In the genomic region with DNA sequence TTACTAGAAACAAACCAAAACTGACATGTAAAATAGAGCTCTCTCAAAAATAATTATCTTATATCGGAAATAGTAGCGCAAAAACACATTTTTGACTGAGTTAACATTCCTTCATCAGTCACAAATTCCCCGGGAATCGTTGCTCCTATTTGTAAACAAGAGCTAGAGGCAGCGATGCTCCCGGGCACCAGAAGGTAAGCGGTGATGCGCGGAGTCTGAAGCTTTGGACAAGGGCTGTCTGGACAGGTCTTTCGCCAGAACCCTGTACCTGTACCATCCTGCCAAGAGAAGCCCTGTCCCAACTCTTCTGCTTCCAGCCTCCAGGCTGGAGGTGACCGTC, we compare ENCODE assay signal across 8 mouse cellular contexts. TPM values are rescaled to one million over a fixed set of nuclear protein-coding genes. Genes with fewer than 3 reads are reported as not detected.
A peak's percentile ranks its signal among the peaks of the same experiment; 100 is the strongest.
DNase-seq lines count a peak whose midpoint lies in the region; ATAC-seq lines count a peak whose summit lies in the region.

No protein-coding gene starts in this region.

- H3K27ac ChIP-seq in kidney, embryonic 14.5 days (ENCODE audit: low read depth, low read length), result no peak overlapping the region
- no peak overlapping the region for H3K27ac ChIP-seq in brown adipose tissue, adult 24 weeks (replicated peaks; ENCODE audit: low read depth, low read length)
- H3K27ac ChIP-seq in hindbrain, embryonic 13.5 days, result no peak overlapping the region
- H3K27ac ChIP-seq in midbrain, embryonic 14.5 days (replicated peaks; ENCODE audit: low read depth, low read length), result no peak overlapping the region

- peak overlapping the region; percentile 96 for H3K4me2 ChIP-seq in kidney, embryonic 14.5 days (replicated peaks; ENCODE audit: low read depth, low read length)
- H3K4me2 ChIP-seq in hindbrain, embryonic 13.5 days, result peak overlapping the region; percentile 97
- H3K4me2 ChIP-seq in midbrain, embryonic 14.5 days (ENCODE audit: low read length), result peak overlapping the region; percentile 93

- peaks cover 12% of the 10 kb centered on the region; the same call in 1 of the 2 replicates for H3K4me1 ChIP-seq in kidney, embryonic 14.5 days (ENCODE audit: control insufficient read depth, insufficient read depth, low read length)
- peaks cover 13% of the 10 kb centered on the region for H3K4me1 ChIP-seq in brown adipose tissue, adult 24 weeks (ENCODE audit: control insufficient read depth, insufficient read depth, insufficient read length, low read length)
- peaks cover 19% of the 10 kb centered on the region for H3K4me1 ChIP-seq in hindbrain, embryonic 13.5 days (replicated peaks)
- H3K4me1 ChIP-seq in midbrain, embryonic 14.5 days (ENCODE audit: control insufficient read depth, insufficient read depth, low read length), result peaks cover 11% of the 10 kb centered on the region; the same call in 1 of the 2 replicates

- no peaks in the 10 kb centered on the region for H3K9me3 ChIP-seq in kidney, embryonic 14.5 days (ENCODE audit: control insufficient read depth, low read length)
- no peaks in the 10 kb centered on the region for H3K9me3 ChIP-seq in hindbrain, embryonic 13.5 days
- H3K9me3 ChIP-seq in midbrain, embryonic 14.5 days (ENCODE audit: control insufficient read depth, low read length), result no peaks in the 10 kb centered on the region

- H3K9ac ChIP-seq in kidney, embryonic 14.5 days (ENCODE audit: low read depth, low read length), result peak overlapping the region; percentile 58; the same call in 1 of the 2 replicates
- peak overlapping the region; percentile 77 for H3K9ac ChIP-seq in hindbrain, embryonic 13.5 days
- peak overlapping the region; percentile 62; the same call in 1 of the 2 replicates for H3K9ac ChIP-seq in midbrain, embryonic 14.5 days (replicated peaks; ENCODE audit: low read length)

- no peak for DNase-seq in kidney, postnatal 4 days
- peak; percentile 53 for DNase-seq in midbrain, embryonic 14.5 days
- no peak for DNase-seq in spleen, adult 18-20 months
- DNase-seq in cerebellum, postnatal 14 days, result no peak
- DNase-seq in thymus, adult 18-20 months, result no peak

- 7% methylated on average over 11 of the region's 11 CpGs for WGBS in kidney, embryonic 14.5 days
- WGBS in hindbrain, embryonic 13.5 days, result 12% methylated on average over 11 of the region's 11 CpGs
- WGBS in midbrain, embryonic 14.5 days, result 8% methylated on average over 11 of the region's 11 CpGs

- peaks cover 15% of the 10 kb centered on the region for H3K27me3 ChIP-seq in kidney, embryonic 14.5 days (ENCODE audit: control insufficient read depth, insufficient read depth, low read length)
- H3K27me3 ChIP-seq in hindbrain, embryonic 13.5 days, result peaks cover 25% of the 10 kb centered on the region
- peaks cover 18% of the 10 kb centered on the region for H3K27me3 ChIP-seq in midbrain, embryonic 14.5 days (ENCODE audit: control insufficient read depth, insufficient read depth, low read length)

- no peaks in the 10 kb centered on the region for H3K36me3 ChIP-seq in kidney, embryonic 14.5 days (ENCODE audit: control insufficient read depth, insufficient read depth, low read length)
- H3K36me3 ChIP-seq in hindbrain, embryonic 13.5 days, result no peaks in the 10 kb centered on the region
- H3K36me3 ChIP-seq in midbrain, embryonic 14.5 days (ENCODE audit: control insufficient read depth, insufficient read depth, low read length), result no peaks in the 10 kb centered on the region

- no peak for ATAC-seq in kidney, embryonic 14.5 days (ENCODE audit: low FRiP score, low TSS enrichment)
- ATAC-seq in hindbrain, embryonic 13.5 days (ENCODE audit: low FRiP score), result no peak
- ATAC-seq in midbrain, embryonic 14.5 days (ENCODE audit: low FRiP score, low TSS enrichment), result no peak

- H3K4me3 ChIP-seq in kidney, embryonic 14.5 days (ENCODE audit: low read length), result peak overlapping the region; percentile 54
- H3K4me3 ChIP-seq in brown adipose tissue, adult 24 weeks (ENCODE audit: insufficient read depth, low read depth, low read length), result peak overlapping the region; percentile 49
- H3K4me3 ChIP-seq in hindbrain, embryonic 13.5 days, result peak overlapping the region; percentile 51
- H3K4me3 ChIP-seq in midbrain, embryonic 14.5 days (replicated peaks; ENCODE audit: low read depth, low read length), result peak overlapping the region; percentile 53

RNA-seq across cellular contexts. Expression of a gene that starts 0.7 kb away (rescaled TPM):
- 0.69 and 1.4 TPM in 2 replicates for polyA plus RNA-seq in kidney, embryonic 14.5 days (2014; fragmentation: Nextera tagmentation; extraction: Ambion mirVana)
- not detected in 2 replicates for polyA plus RNA-seq in brown adipose tissue, adult 24 weeks (2012; ENCODE audit: insufficient read depth, insufficient read length, missing spikeins)
- polyA plus RNA-seq in hindbrain, embryonic 13.5 days (2015; fragmentation: Nextera tagmentation; extraction: Ambion mirVana), result 2.8 and 3.2 TPM in 2 replicates
- polyA plus RNA-seq in midbrain, embryonic 14.5 days (2014; fragmentation: Nextera tagmentation; extraction: Ambion mirVana), result 4.1 and 4.7 TPM in 2 replicates

RNA-seq across cellular contexts. Expression of a gene that starts 15.9 kb away (rescaled TPM):
- polyA plus RNA-seq in kidney, embryonic 14.5 days (2014; fragmentation: Nextera tagmentation; extraction: Ambion mirVana), result 9.1 and 14.7 TPM in 2 replicates
- polyA plus RNA-seq in brown adipose tissue, adult 24 weeks (2012; ENCODE audit: insufficient read depth, insufficient read length, missing spikeins), result 4.5 and 5.7 TPM in 2 replicates
- 8.2 and 8.7 TPM in 2 replicates for polyA plus RNA-seq in hindbrain, embryonic 13.5 days (2015; fragmentation: Nextera tagmentation; extraction: Ambion mirVana)
- 7.3 and 10.2 TPM in 2 replicates for polyA plus RNA-seq in midbrain, embryonic 14.5 days (2014; fragmentation: Nextera tagmentation; extraction: Ambion mirVana)
